Comparison of ENCODE assay signal across 11 mouse cellular contexts in the genomic region with DNA sequence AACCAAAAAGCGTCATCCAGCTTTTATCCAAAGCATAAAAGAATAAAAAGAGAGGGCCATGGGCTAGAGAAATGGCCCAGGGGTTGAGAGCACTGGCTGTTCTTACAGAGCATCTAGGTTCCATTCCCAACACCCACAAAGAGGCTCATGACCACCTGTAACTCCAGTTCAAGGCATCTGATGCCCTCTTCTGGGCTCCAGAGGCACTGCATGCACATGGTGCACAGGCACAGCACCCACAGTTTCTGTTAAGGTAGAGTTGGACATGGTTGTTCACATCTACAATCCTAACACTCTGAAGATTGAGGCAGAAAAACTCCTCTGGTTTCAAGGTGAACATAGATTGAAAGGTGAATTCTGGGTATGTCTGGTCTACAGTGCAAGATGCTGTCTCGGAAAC. TPM values are rescaled to one million over a fixed set of nuclear protein-coding genes. Genes with fewer than 3 reads are reported as not detected.
DNase-seq lines count a peak whose midpoint lies in the region; ATAC-seq and TF ChIP-seq lines count a peak whose summit lies in the region.
"Had no signal": no experiment of that assay in that cellular context is flagged by ENCODE, and none has a peak within 500 bp of the region (broad histone marks: within the 10 kb centered on the region; RNA-seq: fewer than 3 reads in every experiment).

No protein-coding gene starts in this region.

- no peak for TF ChIP-seq EP300 in heart, postnatal 0 days (IDR thresholded peaks at IDR 0.05; ENCODE audit: low read depth)

- no peaks in the 10 kb centered on the region for H3K9me3 ChIP-seq in heart, postnatal 0 days (replicated peaks; ENCODE audit: control insufficient read depth, low read length)
- H3K9me3 ChIP-seq: hindbrain, embryonic 15.5 days had no signal

- H3K9ac ChIP-seq in heart, postnatal 0 days (replicated peaks; ENCODE audit: low read depth, low read length), result no peak overlapping the region
- H3K9ac ChIP-seq: hindbrain, embryonic 15.5 days had no signal

- H3K4me2 ChIP-seq in heart, postnatal 0 days (ENCODE audit: low read depth, low read length), result no peak overlapping the region
- H3K4me2 ChIP-seq: hindbrain, embryonic 15.5 days had no signal

- WGBS in heart, postnatal 0 days, result 94% methylated on average over 2 of the region's 2 CpGs

- TF ChIP-seq CTCF in heart, postnatal 0 days (IDR thresholded peaks at IDR 0.05; ENCODE audit: low read depth), result peak; percentile 38

- H3K4me3 ChIP-seq in heart, postnatal 0 days (ENCODE audit: low read depth, low read length), result no peak overlapping the region
- H3K4me3 ChIP-seq: hindbrain, embryonic 15.5 days had no signal

- no peak for DNase-seq in heart, postnatal 0 days (ENCODE audit: low spot score)
- DNase-seq in heart, postnatal 25 days (ENCODE audit: low spot score), result no peak
- DNase-seq in retina, embryonic 14.5 days (ENCODE audit: low spot score), result peak; percentile 29
- DNase-seq in retina, postnatal 1 day, result no peak
- DNase-seq in ZHBTc4 (ENCODE audit: low read depth, low spot score), result peak; percentile 72
- peak; percentile 9 to 15 for DNase-seq in thymus, postnatal 36 days
- DNase-seq in frontal cortex, adult 2 months (ENCODE audit: extremely low spot score in 1 of 2, low spot score in 1 of 2), result no peak
- no peak for DNase-seq in embryo, embryonic 11 days
- DNase-seq: cerebellum, adult 11 months; gastrocnemius, postnatal 36 days had no signal

- no peaks in the 10 kb centered on the region for H3K27me3 ChIP-seq in heart, postnatal 0 days (ENCODE audit: control insufficient read depth, insufficient read depth, low read length)
- H3K27me3 ChIP-seq: hindbrain, embryonic 15.5 days had no signal

- no peaks in the 10 kb centered on the region for H3K4me1 ChIP-seq in heart, postnatal 0 days (ENCODE audit: control insufficient read depth, insufficient read depth)

- intact Hi-C loops in heart, postnatal 25 days (cut with DNase I), result no loop called here

- ATAC-seq in heart, postnatal 0 days (ENCODE audit: insufficient read depth, low read depth), result no peak

- no peak overlapping the region for H3K27ac ChIP-seq in heart, postnatal 0 days (ENCODE audit: low read depth)
- H3K27ac ChIP-seq: hindbrain, embryonic 15.5 days had no signal

- H3K36me3 ChIP-seq in heart, postnatal 0 days (replicated peaks; ENCODE audit: control insufficient read depth, insufficient read depth, low read length), result peaks cover 62% of the 10 kb centered on the region

RNA-seq across cellular contexts. Expression of gene Map2k5, which starts 44.6 kb away (rescaled TPM):
- total RNA-seq in heart, postnatal 0 days (2014; rRNA removed; ENCODE audit: low replicate concordance), result 30.0 and 33.9 TPM in 2 replicates
- polyA plus RNA-seq in heart, postnatal 0 days (2015; fragmentation: Nextera tagmentation; extraction: Ambion mirVana), result 22.6 and 22.9 TPM in 2 replicates
- total RNA-seq in heart, postnatal 25 days (2021), result 10 to 100 TPM; 18.7 to 19.8 TPM
- polyA plus RNA-seq in frontal cortex, adult 2 months (2012; rRNA removed), result 28.7 and 31.9 TPM in 2 replicates

Comparison
In these comparisons a context has a peak if more than half of its experiments do, and no peak if none do; other contexts are left out.
1. DNase-seq: peak in retina, embryonic 14.5 days (single experiment), ZHBTc4 (single experiment) and thymus, postnatal 36 days (2 of 2); none in heart, postnatal 0 days (single experiment), heart, postnatal 25 days (single experiment), retina, postnatal 1 day (single experiment), frontal cortex, adult 2 months (0 of 2) and embryo, embryonic 11 days (single experiment).